Mouse (Mus musculus): Measurements from ENCODE around the gene Mettl27. TPM values are rescaled to one million over a fixed set of nuclear protein-coding genes. Genes with fewer than 3 reads are reported as not detected.

Mettl27 gene
- 15.5 TPM for total RNA-seq (2023)

DNA sequence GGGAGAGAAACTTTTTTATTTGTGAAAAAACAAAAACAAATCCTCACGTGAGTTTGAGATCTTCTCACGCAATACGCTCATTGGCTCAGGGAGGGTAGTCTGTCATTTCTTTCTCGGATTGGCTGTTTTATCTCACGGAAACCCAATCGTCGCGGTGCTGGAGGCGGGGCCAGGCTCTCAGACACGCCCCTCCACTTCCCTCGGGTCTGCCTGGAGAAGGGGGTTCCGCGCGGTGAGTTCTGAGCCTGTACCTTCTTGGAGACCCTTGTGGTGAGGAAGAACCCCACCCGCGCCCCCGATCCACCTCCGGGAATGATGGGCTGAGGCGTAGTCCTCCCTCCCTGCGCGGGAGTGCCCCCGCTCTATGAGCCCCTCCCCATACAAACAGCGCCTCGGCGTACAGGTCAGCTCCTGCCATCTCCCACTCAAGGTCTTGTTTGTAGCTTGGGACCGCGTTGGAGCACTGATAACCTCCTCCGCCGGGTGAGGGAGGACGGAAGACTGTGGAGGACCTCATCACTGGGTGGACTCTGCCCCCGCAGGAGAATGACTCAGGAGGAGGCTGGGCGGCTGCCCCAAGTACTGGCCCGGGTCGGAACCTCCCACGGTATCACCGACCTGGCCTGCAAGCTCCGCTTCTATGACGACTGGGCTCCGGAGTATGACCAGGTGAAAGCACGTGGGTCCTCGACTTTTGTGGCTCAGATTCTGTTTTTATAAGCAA lies at the start of gene Mettl27:
Mettl27 (plus strand) TSS at position 190 of the 724 bp plus-strand sequence.

DNA sequence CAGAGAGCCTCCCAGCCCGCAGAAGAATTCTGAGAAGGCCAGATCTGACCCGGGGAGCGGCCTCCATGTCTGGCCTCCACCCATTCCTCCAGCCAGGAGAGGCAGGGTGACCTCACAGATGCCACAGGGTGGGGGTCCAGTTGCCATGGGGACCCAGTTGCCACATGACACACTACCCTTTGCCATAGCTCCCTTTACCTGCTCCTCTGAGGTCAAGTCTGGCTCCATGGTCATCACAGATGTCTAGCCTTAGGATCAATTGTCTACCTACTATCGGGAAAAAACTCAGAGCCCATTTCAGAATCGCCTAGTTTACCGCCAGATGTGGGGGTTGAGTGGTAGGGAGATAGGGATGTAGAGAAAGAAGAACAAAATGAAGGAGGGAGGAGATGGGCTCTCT lies 25.5 kb upstream of the Mettl27 start, which contains the start of gene Tmem270:
Tmem270 (minus strand) TSS at position 101 of the 400 bp plus-strand sequence.

DNA sequence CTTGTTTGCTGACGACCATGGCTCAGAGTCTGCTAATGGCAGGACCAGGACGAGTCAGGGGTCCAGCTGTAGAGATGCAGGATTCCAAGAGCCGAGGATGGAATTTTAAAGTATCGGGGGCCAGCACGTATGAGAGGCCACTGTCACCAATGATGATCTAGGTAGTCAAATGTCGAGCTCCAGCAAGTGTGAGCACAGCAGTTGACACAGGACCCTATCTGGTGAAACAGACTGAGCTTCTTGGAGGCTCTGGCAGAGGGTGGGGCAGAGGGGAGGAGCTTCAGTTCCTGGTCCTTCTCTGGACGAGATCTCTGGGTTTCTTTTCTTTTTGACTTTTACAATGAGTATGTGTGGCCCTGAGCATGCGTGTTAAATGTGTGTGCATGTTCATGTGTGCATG lies 16.9 kb upstream of the Mettl27 start, which contains the start of gene Cldn13:
Cldn13 (minus strand) TSS at position 216 of the 400 bp plus-strand sequence.

DNA sequence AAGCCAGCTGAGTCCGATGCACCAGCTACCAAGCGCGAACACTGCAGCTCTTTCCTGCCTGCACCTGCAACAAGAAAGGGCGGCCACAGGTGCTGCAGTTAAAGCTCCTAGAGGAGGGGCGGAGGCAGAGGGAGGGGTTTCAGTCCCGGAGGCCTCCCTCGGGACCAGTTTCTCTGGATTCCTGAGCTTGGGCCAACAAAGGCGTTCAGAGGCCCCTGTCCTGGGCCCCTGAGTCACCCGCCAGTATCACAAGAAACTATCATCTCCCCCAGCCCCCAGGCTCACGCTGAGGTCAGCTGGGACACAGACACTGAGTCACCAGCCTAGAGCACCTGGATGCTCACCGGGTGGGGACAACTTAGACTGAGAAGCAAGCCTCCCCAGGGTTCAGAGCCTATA lies 14.7 kb downstream of the Mettl27 start, which contains the start of gene Cldn4:
Cldn4 (minus strand) TSS at position 78 of the 399 bp plus-strand sequence.

DNA sequence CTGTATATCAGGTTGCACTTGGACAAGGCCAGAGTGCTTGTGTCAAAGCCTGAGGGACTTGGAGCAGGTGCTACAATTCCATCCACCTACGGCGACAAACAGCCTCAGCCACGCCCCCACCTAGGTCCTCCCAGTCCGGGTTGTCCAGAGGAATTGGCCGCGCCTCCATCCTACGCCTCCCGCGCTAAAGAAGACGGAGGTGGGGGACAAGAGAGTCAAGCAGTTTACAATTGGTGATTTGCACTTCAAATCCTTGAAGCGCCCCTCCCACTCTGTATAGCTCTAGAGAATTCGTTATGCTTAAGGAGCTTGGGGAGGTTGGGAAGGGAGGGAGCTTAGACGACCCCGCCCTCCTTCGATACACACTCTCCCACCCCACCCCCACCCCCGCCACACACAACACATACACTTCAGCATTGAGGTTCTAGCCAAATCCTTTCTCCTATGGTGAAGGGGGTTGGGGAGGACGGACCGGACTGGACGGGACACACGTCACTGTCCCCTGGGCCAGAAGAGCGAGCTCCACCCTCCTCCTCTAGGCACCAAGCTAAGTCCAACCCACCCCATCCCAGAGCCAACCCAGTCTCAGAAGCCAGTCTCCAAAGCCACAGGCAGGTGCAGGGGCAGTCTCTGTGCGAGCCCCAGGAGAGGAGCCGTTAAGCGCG lies 53.6 kb downstream of the Mettl27 start, which contains the start of gene Cldn3:
Cldn3 (plus strand) TSS at position 582 of the 665 bp plus-strand sequence.

Other genes starting within 250 kb of the Mettl27 start
- 28.9 TPM for gene Limk1, start 243.8 kb upstream of the Mettl27 start, total RNA-seq (2023)
- not detected for gene Eln, start 185.0 kb upstream of the Mettl27 start, total RNA-seq (2023)
- gene Tmem270, start 25.6 kb upstream of the Mettl27 start, total RNA-seq (2023), result not detected
- not detected for gene Cldn13, start 16.8 kb upstream of the Mettl27 start, total RNA-seq (2023)
- gene Cldn4, start 14.6 kb downstream of the Mettl27 start, total RNA-seq (2023), result not detected
- not detected for gene Cldn3, start 53.8 kb downstream of the Mettl27 start, total RNA-seq (2023)
- gene Abhd11, start 76.8 kb downstream of the Mettl27 start, total RNA-seq (2023), result 47.0 TPM
- gene Stx1a, start 91.1 kb downstream of the Mettl27 start, total RNA-seq (2023), result 74.2 TPM
- 18.1 TPM for gene Dnajc30, start 131.8 kb downstream of the Mettl27 start, total RNA-seq (2023)
- 66.8 TPM for gene Bud23, start 132.6 kb downstream of the Mettl27 start, total RNA-seq (2023)
- gene Vps37d, start 145.9 kb downstream of the Mettl27 start, total RNA-seq (2023), result not detected
- not detected for gene Mlxipl, start 157.5 kb downstream of the Mettl27 start, total RNA-seq (2023)
- gene Tbl2, start 217.3 kb downstream of the Mettl27 start, total RNA-seq (2023), result 14.1 TPM
- 85.6 TPM for gene Bcl7b, start 235.9 kb downstream of the Mettl27 start, total RNA-seq (2023)

All from CD8-positive naive resting alpha-beta T cell, adult 57 days (primary cell).